Mouse (Mus musculus) embryonic facial prominence, embryonic 13.5 days (tissue): Measurements from ENCODE around the gene Snrnp48. TPM values are rescaled to one million over a fixed set of nuclear protein-coding genes. Genes with fewer than 3 reads are reported as not detected.

ENCODE experiments used
- ATAC-seq: fragments of 200-750 bp; cut with Nextera tagmentation; 2 replicates; pipeline ENCODE4 v1.8.0; 2017; ENCODE audit warnings: low read depth; ENCODE audit not compliant: insufficient number of reproducible peaks, insufficient read depth, low FRiP score, low TSS enrichment
- H3K27ac ChIP-seq: fragments of 300-500 bp; sonication (generic); 2 replicates; pipeline ENCODE4 v1.5.1; 2015; ENCODE audit warnings: moderate library complexity, mild to moderate bottlenecking, inconsistent platforms
- H3K27me3 ChIP-seq: fragments of 300-500 bp; sonication (generic); 2 replicates; pipeline ENCODE4 v1.6.1; 2015; ENCODE audit warnings: mild to moderate bottlenecking, inconsistent platforms
- H3K36me3 ChIP-seq: fragments of 300-500 bp; sonication (generic); 2 replicates; pipeline ENCODE4 v1.6.1; 2015; ENCODE audit warnings: mild to moderate bottlenecking, inconsistent platforms
- H3K4me1 ChIP-seq: fragments of 300-500 bp; sonication (generic); 2 replicates; pipeline ENCODE4 v1.6.1; 2015; ENCODE audit warnings: inconsistent platforms
- H3K4me2 ChIP-seq: fragments of 300-500 bp; sonication (generic); 2 replicates; pipeline ENCODE4 v1.6.1; 2015; ENCODE audit warnings: moderate library complexity, mild to moderate bottlenecking, inconsistent platforms
- H3K4me3 ChIP-seq: fragments of 300-500 bp; sonication (generic); 2 replicates; pipeline ENCODE4 v1.5.1; 2015; ENCODE audit warnings: mild to moderate bottlenecking, inconsistent platforms
- H3K9ac ChIP-seq: fragments of 300-500 bp; sonication (generic); 2 replicates; pipeline ENCODE4 v1.6.1; 2015; ENCODE audit warnings: mild to moderate bottlenecking, inconsistent platforms
- H3K9me3 ChIP-seq: fragments of 300-500 bp; sonication (generic); 2 replicates; pipeline ENCODE4 v1.6.1; 2016; ENCODE audit warnings: inconsistent platforms
- WGBS: fragments of 180-500 bp; shearing (Covaris S2); methylation state at CpG from one replicate; pipeline ENCODE4 v1.1.7; 2015; ENCODE audit warnings: mixed read lengths; 5-methylcytosine and 5-hydroxymethylcytosine counted together
- polyA plus RNA-seq: library from polyadenylated mRNA; unstranded; fragments of >200 nt; fragmentation: Nextera tagmentation; extraction: Ambion mirVana; gene quantifications from 2 replicates; pipeline ENCODE4 v1.2.1, GENCODE M21; 2015

Snrnp48 gene
- polyA plus RNA-seq, 1 experiment from 2014 or later: 48.2 TPM

DNA sequence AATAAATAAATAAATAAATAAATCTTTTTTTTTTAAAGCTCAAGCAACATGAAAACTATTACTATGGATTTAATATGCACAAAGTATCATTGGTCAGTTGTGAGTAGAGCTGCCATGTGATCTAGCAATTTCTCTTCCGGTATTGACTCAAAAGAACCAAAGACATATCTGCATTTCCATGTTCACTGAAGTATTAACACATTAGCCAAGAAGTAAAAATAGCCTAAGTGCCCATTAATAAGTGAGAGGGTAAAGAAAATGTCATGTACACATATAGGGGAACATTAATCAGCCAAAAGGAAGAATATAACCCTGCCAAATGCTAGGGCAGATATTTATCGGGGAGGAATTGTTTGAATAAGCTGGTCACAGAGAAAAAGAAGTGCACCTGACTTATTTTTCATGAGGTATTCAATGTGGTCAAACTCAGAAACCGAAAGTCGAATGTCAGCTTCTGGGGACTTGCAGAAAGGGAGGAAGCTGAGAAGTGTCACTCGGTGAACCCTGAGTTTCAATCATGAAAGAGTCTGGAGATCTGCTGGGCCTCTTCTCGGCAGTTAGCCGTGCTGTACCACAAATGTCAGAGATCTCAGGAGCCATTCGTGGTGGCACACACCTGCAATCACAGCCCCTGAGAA lies 64.4 kb downstream of the Snrnp48 start:
- no peaks in the 10 kb centered on the region for H3K9me3 ChIP-seq
- no peak for ATAC-seq
- no peaks in the 10 kb centered on the region for H3K4me1 ChIP-seq
- no peak overlapping the region for H3K9ac ChIP-seq
- H3K27me3 ChIP-seq: no peaks in the 10 kb centered on the region; the same call in 1 of the 2 replicates
- H3K4me2 ChIP-seq: no peak overlapping the region
- H3K36me3 ChIP-seq: no peaks in the 10 kb centered on the region
- no peak overlapping the region for H3K4me3 ChIP-seq
- WGBS: 89% methylated on average over 8 of the region's 8 CpGs
- no peak overlapping the region for H3K27ac ChIP-seq

DNA sequence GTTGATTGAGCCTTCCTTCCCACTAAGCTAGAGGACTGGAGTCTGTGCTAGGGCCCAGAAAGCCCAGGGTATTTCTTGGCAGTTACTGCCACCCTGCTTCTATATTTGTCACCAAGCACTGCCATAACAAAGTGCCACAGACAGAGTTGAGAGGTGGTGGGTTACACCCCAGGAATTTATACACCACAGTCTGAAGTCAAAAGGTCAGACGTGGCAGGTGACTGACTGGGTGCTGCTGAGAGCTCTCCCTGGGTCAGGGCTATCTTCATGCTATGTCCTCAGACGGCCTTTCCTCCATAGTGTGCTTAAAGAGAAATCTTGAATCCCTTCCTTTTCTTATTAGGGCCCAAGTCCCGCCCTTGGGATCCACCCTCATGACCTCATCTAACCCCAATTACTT lies 67.9 kb downstream of the Snrnp48 start:
- Histone ChIP-seq H3K27me3 (no peaks in the 10 kb centered on the region; the same call in 1 of the 2 replicates), H3K27ac (no peak overlapping the region), H3K4me2 (no peak overlapping the region), H3K4me1 (no peaks in the 10 kb centered on the region), H3K9me3 (no peaks in the 10 kb centered on the region), H3K4me3 (no peak overlapping the region), H3K9ac (no peak overlapping the region), H3K36me3 (no peaks in the 10 kb centered on the region)
- WGBS: 62% methylated on average over 3 of the region's 3 CpGs
- no peak for ATAC-seq

Other genes with a start within 250 kb of the Snrnp48 start
- gene Ssr1, start 210.7 kb upstream of the Snrnp48 start, polyA plus RNA-seq: 133 and 144 TPM in 2 replicates
- gene Riok1, start 167.9 kb upstream of the Snrnp48 start, polyA plus RNA-seq: 69.2 and 71.6 TPM in 2 replicates
- 1.3 and 1.4 TPM in 2 replicates for gene Cage1, start 167.9 kb upstream of the Snrnp48 start, polyA plus RNA-seq
- 20.1 and 21.5 TPM in 2 replicates for gene Dsp, start 53.6 kb upstream of the Snrnp48 start, polyA plus RNA-seq
- gene Bmp6, start 140.2 kb downstream of the Snrnp48 start, polyA plus RNA-seq: 3.7 and 4.3 TPM in 2 replicates